ENCODE assay signal across 9 mouse cellular contexts in the genomic region with DNA sequence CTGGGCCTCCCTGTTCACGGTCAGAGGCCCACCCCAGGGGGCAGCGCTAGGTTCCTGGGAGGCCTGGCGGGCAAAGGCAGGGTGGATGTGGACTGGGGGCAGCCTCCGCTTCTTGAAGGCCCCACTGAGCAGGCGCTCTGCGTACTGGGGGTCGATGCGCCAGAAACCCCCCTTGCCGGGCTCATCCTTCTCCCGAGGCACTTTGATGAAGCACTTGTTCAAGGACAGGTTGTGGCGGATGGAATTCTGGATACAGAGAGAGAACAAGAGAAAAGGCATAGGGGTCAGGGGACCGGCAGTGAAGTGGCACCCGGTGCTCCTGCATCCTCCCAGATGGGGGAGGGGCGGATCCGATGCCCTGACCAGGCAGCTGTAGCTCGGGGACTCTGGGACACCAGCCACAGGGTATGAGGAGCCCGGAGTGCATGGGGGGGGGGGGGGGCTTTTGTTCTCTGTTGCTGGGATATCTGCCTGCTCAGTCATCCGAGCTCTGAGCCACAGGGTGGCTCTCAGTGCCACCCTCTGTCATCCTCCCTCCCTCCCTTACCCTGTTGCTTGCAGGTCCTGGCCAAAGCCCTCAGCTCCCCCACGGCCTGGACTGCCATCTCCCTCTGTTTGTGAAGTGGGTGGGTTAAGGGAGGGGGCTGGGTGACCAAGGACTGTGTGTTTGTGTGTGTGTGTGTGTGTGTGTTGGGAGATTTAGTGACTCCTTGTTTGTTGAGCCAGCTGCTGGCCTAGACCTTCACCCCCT. TPM values are rescaled to one million over a fixed set of nuclear protein-coding genes. Genes with fewer than 3 reads are reported as not detected.
DNase-seq lines count a peak whose midpoint lies in the region; ATAC-seq and TF ChIP-seq lines count a peak whose summit lies in the region.
"Had no signal": no experiment of that assay in that cellular context is flagged by ENCODE, and none has a peak within 500 bp of the region (broad histone marks: within the 10 kb centered on the region; RNA-seq: fewer than 3 reads in every experiment).

No protein-coding gene starts in this region.

- H3K36me3 ChIP-seq in intestine, embryonic 16.5 days (ENCODE audit: control insufficient read depth, insufficient read depth, low read length), result no peaks in the 10 kb centered on the region
- H3K36me3 ChIP-seq in intestine, postnatal 0 days (ENCODE audit: control insufficient read depth, insufficient read depth), result no peaks in the 10 kb centered on the region
- no peaks in the 10 kb centered on the region for H3K36me3 ChIP-seq in hindbrain, embryonic 13.5 days
- H3K36me3 ChIP-seq in midbrain, embryonic 13.5 days, result no peaks in the 10 kb centered on the region

- DNase-seq in cerebellum, postnatal 10 days, result peak; percentile 63 to 74
- DNase-seq in gastrocnemius, adult 18-20 months (ENCODE audit: low spot score), result no peak
- no peak for DNase-seq in lung, postnatal 10 days

- 0 out of 2 replicates have a peak overlapping the region, but pooled peaks have one; percentile 35 for H3K9ac ChIP-seq in intestine, embryonic 16.5 days (ENCODE audit: low read depth, low read length)
- no peak overlapping the region for H3K9ac ChIP-seq in intestine, postnatal 0 days (ENCODE audit: low read depth, low read length)
- H3K9ac ChIP-seq in hindbrain, embryonic 13.5 days, result peak overlapping the region; percentile 53; the same call in 1 of the 2 replicates
- H3K9ac ChIP-seq in midbrain, embryonic 13.5 days (replicated peaks), result peak overlapping the region; percentile 45; the same call in 1 of the 2 replicates

- ATAC-seq in intestine, embryonic 16.5 days, result no peak
- ATAC-seq in intestine, postnatal 0 days, result no peak
- ATAC-seq in hindbrain, embryonic 13.5 days (ENCODE audit: low FRiP score), result peak; percentile 59
- ATAC-seq in midbrain, embryonic 13.5 days, result peak; percentile 57
- ATAC-seq in erythroid progenitor cell, adult 5-6 weeks (replicated peaks; ENCODE audit: low FRiP score, poor library complexity, severe bottlenecking), result no peak

- peaks cover 15% of the 10 kb centered on the region for H3K27me3 ChIP-seq in intestine, embryonic 16.5 days (replicated peaks; ENCODE audit: control insufficient read depth, insufficient read depth, low read length)
- peaks cover 16% of the 10 kb centered on the region for H3K27me3 ChIP-seq in intestine, postnatal 0 days (replicated peaks; ENCODE audit: control insufficient read depth, insufficient read depth, low read length)
- H3K27me3 ChIP-seq in hindbrain, embryonic 13.5 days, result peaks cover 31% of the 10 kb centered on the region
- H3K27me3 ChIP-seq in midbrain, embryonic 13.5 days, result peaks cover 20% of the 10 kb centered on the region

- H3K9me3 ChIP-seq in intestine, embryonic 16.5 days (ENCODE audit: control insufficient read depth, low read length), result no peaks in the 10 kb centered on the region
- H3K9me3 ChIP-seq in intestine, postnatal 0 days (ENCODE audit: control insufficient read depth), result no peaks in the 10 kb centered on the region
- H3K9me3 ChIP-seq in hindbrain, embryonic 13.5 days, result no peaks in the 10 kb centered on the region
- H3K9me3 ChIP-seq in midbrain, embryonic 13.5 days, result no peaks in the 10 kb centered on the region

- WGBS in intestine, embryonic 16.5 days, result 34% methylated on average over 19 of the region's 19 CpGs
- WGBS in intestine, postnatal 0 days, result 40% methylated on average over 19 of the region's 19 CpGs
- 16% methylated on average over 16 of the region's 19 CpGs for WGBS in hindbrain, embryonic 13.5 days
- WGBS in midbrain, embryonic 13.5 days, result 14% methylated on average over 18 of the region's 19 CpGs

- H3K27ac ChIP-seq in intestine, embryonic 16.5 days (ENCODE audit: low read length), result no peak overlapping the region
- H3K27ac ChIP-seq in intestine, postnatal 0 days (ENCODE audit: low read depth, low read length), result no peak overlapping the region
- H3K27ac ChIP-seq in hindbrain, embryonic 13.5 days, result peak overlapping the region; percentile 76
- peak overlapping the region; percentile 79 for H3K27ac ChIP-seq in midbrain, embryonic 13.5 days

- H3K4me3 ChIP-seq in intestine, embryonic 16.5 days (ENCODE audit: low read length), result no peak overlapping the region
- H3K4me3 ChIP-seq in intestine, postnatal 0 days (ENCODE audit: low read depth, low read length), result no peak overlapping the region
- H3K4me3 ChIP-seq in hindbrain, embryonic 13.5 days, result no peak overlapping the region
- H3K4me3 ChIP-seq in midbrain, embryonic 13.5 days (replicated peaks), result no peak overlapping the region

- no peak for TF ChIP-seq CTCF in intestine, postnatal 0 days (IDR thresholded peaks at IDR 0.05; ENCODE audit: low read depth)

- H3K4me1 ChIP-seq in intestine, embryonic 16.5 days (ENCODE audit: control insufficient read depth, insufficient read depth, low read length), result peaks cover 40% of the 10 kb centered on the region
- peaks cover 8% of the 10 kb centered on the region; the same call in 1 of the 2 replicates for H3K4me1 ChIP-seq in intestine, postnatal 0 days (replicated peaks; ENCODE audit: control insufficient read depth, insufficient read depth, low read length)
- H3K4me1 ChIP-seq in hindbrain, embryonic 13.5 days (replicated peaks), result peaks cover 87% of the 10 kb centered on the region
- peaks cover 88% of the 10 kb centered on the region for H3K4me1 ChIP-seq in midbrain, embryonic 13.5 days (replicated peaks)

- H3K4me2 ChIP-seq in intestine, embryonic 16.5 days (ENCODE audit: low read depth, low read length), result no peak overlapping the region
- no peak overlapping the region for H3K4me2 ChIP-seq in intestine, postnatal 0 days (replicated peaks; ENCODE audit: low read depth)
- peak overlapping the region; percentile 95 for H3K4me2 ChIP-seq in hindbrain, embryonic 13.5 days
- peak overlapping the region; percentile 94 for H3K4me2 ChIP-seq in midbrain, embryonic 13.5 days (replicated peaks)

RNA-seq across cellular contexts. Expression of gene Foxj1, which starts 2.8 kb away (rescaled TPM):
- 0.27 and 0.36 TPM in 2 replicates for polyA plus RNA-seq in intestine, embryonic 16.5 days (2015; fragmentation: Nextera tagmentation; extraction: Ambion mirVana)
- 0.09 TPM in 1 of 2 replicates, not detected in the other for polyA plus RNA-seq in intestine, postnatal 0 days (2015; fragmentation: Nextera tagmentation; extraction: Ambion mirVana)
- 14.2 and 24.3 TPM in 2 replicates for polyA plus RNA-seq in hindbrain, embryonic 13.5 days (2015; fragmentation: Nextera tagmentation; extraction: Ambion mirVana)
- polyA plus RNA-seq in midbrain, embryonic 13.5 days (2015; fragmentation: Nextera tagmentation; extraction: Ambion mirVana), result 6.2 and 12.4 TPM in 2 replicates
- under 1 TPM in 1 of 2 experiments, not detected in 1; 0.14 TPM for total RNA-seq in gastrocnemius, adult 18-20 months (2021)
- not detected in 2 replicates for total RNA-seq in erythroid progenitor cell, adult 5-6 weeks (2015; ENCODE audit: low replicate concordance)
- total RNA-seq in erythroid progenitor cell, adult 5-6 weeks (2017; ENCODE audit: low replicate concordance), result 0.83 TPM in 1 of 2 replicates, not detected in the other

RNA-seq across cellular contexts. Expression of gene Exoc7, which starts 25.4 kb away (rescaled TPM):
- polyA plus RNA-seq in intestine, embryonic 16.5 days (2015; fragmentation: Nextera tagmentation; extraction: Ambion mirVana), result 52.5 and 54.6 TPM in 2 replicates
- polyA plus RNA-seq in intestine, postnatal 0 days (2015; fragmentation: Nextera tagmentation; extraction: Ambion mirVana), result 44.6 and 49.2 TPM in 2 replicates
- 94.4 and 97.5 TPM in 2 replicates for polyA plus RNA-seq in hindbrain, embryonic 13.5 days (2015; fragmentation: Nextera tagmentation; extraction: Ambion mirVana)
- polyA plus RNA-seq in midbrain, embryonic 13.5 days (2015; fragmentation: Nextera tagmentation; extraction: Ambion mirVana), result 92.0 and 104 TPM in 2 replicates
- 10 to 100 TPM; 69.0 to 86.7 TPM for total RNA-seq in gastrocnemius, adult 18-20 months (2021)
- 7.6 and 8.4 TPM in 2 replicates for total RNA-seq in erythroid progenitor cell, adult 5-6 weeks (2015; ENCODE audit: low replicate concordance)
- 7.4 and 57.7 TPM in 2 replicates for total RNA-seq in erythroid progenitor cell, adult 5-6 weeks (2017; ENCODE audit: low replicate concordance)

RNA-seq across cellular contexts. Expression of gene Galr2, which starts 51.7 kb away (rescaled TPM):
- 0.16 and 0.31 TPM in 2 replicates for polyA plus RNA-seq in intestine, embryonic 16.5 days (2015; fragmentation: Nextera tagmentation; extraction: Ambion mirVana)
- 0.10 and 0.29 TPM in 2 replicates for polyA plus RNA-seq in intestine, postnatal 0 days (2015; fragmentation: Nextera tagmentation; extraction: Ambion mirVana)
- 0.27 and 0.56 TPM in 2 replicates for polyA plus RNA-seq in hindbrain, embryonic 13.5 days (2015; fragmentation: Nextera tagmentation; extraction: Ambion mirVana)
- 0.22 and 0.26 TPM in 2 replicates for polyA plus RNA-seq in midbrain, embryonic 13.5 days (2015; fragmentation: Nextera tagmentation; extraction: Ambion mirVana)
- total RNA-seq in gastrocnemius, adult 18-20 months (2021), result under 1 TPM in 1 of 2 experiments, not detected in 1; 0.19 TPM
- total RNA-seq in erythroid progenitor cell, adult 5-6 weeks (2015; ENCODE audit: low replicate concordance), result not detected in 2 replicates
- total RNA-seq in erythroid progenitor cell, adult 5-6 weeks (2017; ENCODE audit: low replicate concordance), result not detected in 2 replicates
- total RNA-seq: left cerebral cortex, postnatal 25 days had no signal

RNA-seq across cellular contexts. Expression of gene Srp68, which starts 58.4 kb away (rescaled TPM):
- 90.9 and 94.8 TPM in 2 replicates for polyA plus RNA-seq in intestine, embryonic 16.5 days (2015; fragmentation: Nextera tagmentation; extraction: Ambion mirVana)
- 45.2 and 48.7 TPM in 2 replicates for polyA plus RNA-seq in intestine, postnatal 0 days (2015; fragmentation: Nextera tagmentation; extraction: Ambion mirVana)
- 63.7 and 64.4 TPM in 2 replicates for polyA plus RNA-seq in hindbrain, embryonic 13.5 days (2015; fragmentation: Nextera tagmentation; extraction: Ambion mirVana)
- polyA plus RNA-seq in midbrain, embryonic 13.5 days (2015; fragmentation: Nextera tagmentation; extraction: Ambion mirVana), result 63.4 and 68.5 TPM in 2 replicates
- 10 to 100 TPM; 82.5 to 88.8 TPM for total RNA-seq in gastrocnemius, adult 18-20 months (2021)
- total RNA-seq in erythroid progenitor cell, adult 5-6 weeks (2015; ENCODE audit: low replicate concordance), result 13.7 and 18.9 TPM in 2 replicates
- total RNA-seq in erythroid progenitor cell, adult 5-6 weeks (2017; ENCODE audit: low replicate concordance), result 18.2 and 21.3 TPM in 2 replicates

Comparison
In these comparisons a context has a peak if more than half of its experiments do, and no peak if none do; other contexts are left out.
1. ATAC-seq: peak in hindbrain, embryonic 13.5 days (single experiment) and midbrain, embryonic 13.5 days (single experiment); none in intestine, embryonic 16.5 days (single experiment), intestine, postnatal 0 days (single experiment) and erythroid progenitor cell, adult 5-6 weeks (single experiment).
2. H3K27ac ChIP-seq: peak in hindbrain, embryonic 13.5 days (single experiment) and midbrain, embryonic 13.5 days (single experiment); none in intestine, embryonic 16.5 days (single experiment) and intestine, postnatal 0 days (single experiment).
3. H3K4me2 ChIP-seq: peak in hindbrain, embryonic 13.5 days (single experiment) and midbrain, embryonic 13.5 days (single experiment); none in intestine, embryonic 16.5 days (single experiment) and intestine, postnatal 0 days (single experiment).
4. DNase-seq: peak in cerebellum, postnatal 10 days (2 of 2); none in gastrocnemius, adult 18-20 months (single experiment) and lung, postnatal 10 days (single experiment).